Mouse (Mus musculus) liver (tissue): ENCODE measurements around the gene Ampd1.

Source experiments
- DNase-seq: peaks from one replicate; pipeline ENCODE4 v3.0.0-alpha.2; 2020; ENCODE audit warnings: mixed read lengths

Gene Ampd1

DNA sequence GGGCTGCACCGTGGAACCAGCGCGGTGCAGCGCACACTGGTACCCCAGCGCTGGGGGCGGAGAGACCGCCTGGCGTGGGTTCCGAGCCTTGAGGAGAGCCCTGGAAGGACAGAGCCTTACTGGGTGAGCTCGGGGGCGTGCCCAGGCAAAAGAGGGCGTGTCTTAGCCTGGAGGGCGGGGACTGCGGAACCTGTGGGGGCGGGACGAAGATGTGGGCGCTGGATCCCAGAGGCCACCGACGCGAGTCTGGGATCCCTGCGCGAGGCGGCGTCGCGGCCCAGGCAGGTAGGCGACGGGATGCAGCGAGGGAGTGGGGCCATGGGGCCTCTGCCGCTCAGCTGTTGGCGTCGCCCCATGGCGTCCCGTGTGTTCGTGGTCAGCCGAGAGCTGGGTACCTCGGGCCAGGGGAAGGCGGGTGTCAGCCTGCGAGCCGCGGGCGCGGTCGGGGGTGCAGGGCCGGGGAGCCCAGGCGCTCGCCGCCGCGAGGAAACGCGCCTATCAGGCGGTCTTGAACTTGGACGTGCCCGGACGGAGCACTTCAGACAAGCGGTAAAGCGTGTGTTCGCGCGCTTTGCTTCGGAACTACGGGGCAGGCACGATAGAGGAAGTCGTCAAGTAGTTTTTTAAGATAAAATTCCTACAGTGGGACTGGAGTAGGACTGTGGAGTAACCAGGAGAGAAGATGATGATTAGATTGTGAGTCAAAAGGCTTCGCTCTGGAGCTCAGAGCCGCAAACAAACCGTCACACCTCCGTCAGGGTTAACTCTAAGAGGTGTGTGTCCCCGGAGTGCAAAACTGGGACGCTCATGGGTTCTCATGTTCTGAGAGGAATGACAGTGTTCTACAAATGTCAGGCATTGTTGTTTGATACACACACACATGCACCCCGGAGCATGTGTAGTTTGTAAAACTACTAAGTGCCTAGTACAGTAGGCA is 28.9 kb downstream of the Ampd1 start, which contains the start of gene Dennd2c:
Gene Dennd2c, plus strand, starts transcription at position 151 of the 937 bp plus-strand sequence.
- DNase-seq: peak; percentile 98

DNA sequence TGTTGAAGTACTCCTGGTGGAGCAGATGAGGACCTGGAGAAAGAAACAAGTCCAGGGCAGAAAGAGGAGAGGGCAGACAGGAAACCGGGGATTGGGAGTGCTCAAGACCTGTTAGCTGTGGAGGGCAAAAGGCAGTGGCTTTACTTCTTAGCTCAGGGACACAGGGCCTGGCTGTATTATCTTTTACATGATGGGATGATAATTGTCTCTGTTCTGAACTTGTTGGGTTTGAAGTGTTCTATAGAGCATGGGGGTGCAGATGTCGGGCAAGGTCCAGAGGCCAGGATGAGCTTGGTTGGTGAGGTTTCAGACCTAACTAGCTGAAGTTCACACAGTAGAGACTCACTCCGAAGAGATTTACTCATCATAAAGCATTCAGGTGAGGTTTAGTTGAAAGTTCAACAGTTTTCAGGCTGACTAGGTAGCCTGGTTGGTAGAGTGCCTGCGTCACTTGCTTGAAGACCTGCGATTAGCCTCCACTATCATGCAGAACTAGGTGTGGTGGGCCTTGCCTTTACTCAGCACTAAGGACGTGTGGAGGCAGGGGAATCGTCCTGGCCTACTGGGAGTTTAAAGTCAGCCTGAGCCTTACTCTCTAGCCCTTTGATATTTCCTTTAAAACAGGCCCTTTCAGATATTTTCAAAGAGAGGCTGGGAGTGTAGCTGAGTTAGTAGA is 33.9 kb downstream of the Ampd1 start:
- peak; percentile 73 for DNase-seq

DNA sequence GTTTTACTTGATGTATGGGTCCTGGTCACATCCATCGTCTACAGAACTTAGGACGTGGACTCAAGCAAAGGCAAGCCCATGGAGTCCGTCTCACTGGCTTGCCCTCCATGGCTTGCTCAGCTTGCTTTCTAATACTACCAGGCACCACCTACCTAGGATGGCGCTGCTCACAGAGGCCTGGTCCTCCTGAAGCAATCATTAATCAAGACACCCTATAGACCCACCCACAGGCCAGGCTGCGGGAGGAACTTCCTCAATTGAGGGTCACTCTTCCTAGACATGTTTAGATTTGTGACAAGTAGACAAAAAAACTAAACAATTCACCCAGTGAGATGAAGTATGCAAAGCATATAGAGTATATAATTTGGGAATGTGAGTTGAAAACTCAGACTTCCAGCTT is 38.4 kb downstream of the Ampd1 start:
- no peak for DNase-seq

DNA sequence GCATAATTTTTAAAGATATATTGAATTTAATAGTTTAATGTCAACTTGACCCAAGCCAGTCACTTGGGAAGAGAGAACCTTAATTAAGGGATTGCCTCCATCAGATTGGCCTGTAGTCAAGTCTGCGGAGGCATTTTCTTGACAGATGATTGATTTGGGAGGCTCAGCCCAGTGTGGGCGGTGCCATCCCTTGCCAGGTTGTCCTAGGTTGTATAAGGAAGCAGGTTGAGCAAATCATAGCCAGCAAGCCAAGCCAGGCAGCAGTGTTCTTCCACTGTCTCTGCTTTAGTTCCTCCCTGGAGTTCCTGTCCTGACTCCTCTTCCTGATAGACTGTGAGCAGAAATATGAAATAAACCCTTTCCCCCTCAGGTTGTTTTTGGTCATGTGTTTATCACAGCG is 49.8 kb downstream of the Ampd1 start:
- DNase-seq: no peak

DNA sequence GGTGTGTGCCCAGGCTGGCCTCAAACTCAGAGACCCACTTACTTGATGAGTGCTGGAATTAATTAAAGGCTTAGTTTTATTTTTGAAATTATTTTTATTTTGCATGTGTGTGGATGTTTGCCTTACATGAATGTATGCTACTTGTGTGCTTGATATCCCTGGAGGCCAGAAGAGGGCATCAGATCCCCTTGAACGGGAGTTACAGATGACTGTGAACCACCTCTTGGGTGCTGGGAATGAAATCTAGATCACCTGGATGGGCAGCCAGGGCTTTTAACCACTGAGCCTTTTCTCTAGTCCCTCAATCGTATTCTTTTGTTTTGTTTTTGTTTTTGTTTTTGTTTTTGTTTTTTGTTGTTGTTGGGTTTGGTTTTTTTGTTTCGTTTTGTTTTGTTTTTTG is 52.3 kb downstream of the Ampd1 start:
- DNase-seq: no peak

DNA sequence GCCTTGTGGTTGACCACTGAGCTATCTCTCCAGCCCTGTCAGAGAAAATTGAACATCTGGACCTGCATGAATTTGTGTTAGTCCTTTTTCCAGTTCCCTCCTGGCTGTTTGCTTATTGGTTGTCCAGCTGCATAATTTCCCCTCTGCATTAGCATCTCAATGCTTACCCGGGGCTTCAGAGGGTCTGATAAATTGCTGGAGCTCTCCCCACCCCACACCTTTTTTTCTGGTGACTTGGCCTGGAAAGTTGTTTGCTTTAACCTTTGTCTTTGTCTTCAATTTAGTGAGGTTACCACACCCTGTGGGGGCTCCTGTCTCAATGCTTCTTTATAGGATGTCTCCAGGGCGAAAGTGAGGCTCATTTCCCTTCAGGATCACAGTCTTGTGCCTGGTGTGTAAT is 53.4 kb downstream of the Ampd1 start:
- no peak for DNase-seq

DNA sequence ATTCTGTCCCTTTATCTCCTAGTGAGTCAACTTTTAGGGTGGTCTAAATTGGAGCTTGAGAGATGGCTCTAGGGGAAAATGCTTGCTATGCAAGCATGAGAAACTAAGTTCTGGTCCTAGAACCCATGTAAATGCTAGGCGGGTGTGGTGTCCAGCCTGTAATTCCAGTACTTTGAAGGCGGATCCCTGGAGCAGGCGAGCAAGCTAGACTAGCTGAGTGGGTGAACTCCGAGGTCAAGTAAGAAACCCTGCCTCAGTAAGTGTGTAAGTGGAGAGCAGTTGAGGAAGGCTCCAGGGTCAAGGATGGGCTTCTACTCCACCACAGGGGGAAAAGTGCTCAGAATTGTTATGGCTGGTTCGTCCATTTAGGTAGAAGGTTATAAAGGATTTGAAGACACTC is 53.9 kb downstream of the Ampd1 start:
- no peak for DNase-seq

DNA sequence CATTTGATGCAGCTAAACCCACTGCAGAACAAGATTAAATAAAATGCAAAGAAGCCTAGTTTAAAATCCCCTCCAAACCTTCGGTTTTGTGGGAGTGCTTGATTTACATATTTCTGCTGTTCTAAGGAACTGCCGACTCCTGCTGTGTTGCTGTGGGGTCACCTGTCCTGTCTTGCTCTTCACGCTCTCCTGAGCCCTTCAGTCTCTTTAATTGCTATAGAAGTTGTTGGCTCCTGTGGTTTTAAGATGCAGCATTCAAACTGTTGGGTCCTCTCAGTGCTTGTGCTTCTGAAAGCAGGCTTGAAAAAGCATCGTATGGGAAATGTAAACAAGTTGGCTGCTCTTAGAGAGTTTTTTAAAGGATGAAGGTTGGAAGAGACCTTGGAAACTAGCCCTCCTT is 54.4 kb downstream of the Ampd1 start:
- DNase-seq: no peak

DNA sequence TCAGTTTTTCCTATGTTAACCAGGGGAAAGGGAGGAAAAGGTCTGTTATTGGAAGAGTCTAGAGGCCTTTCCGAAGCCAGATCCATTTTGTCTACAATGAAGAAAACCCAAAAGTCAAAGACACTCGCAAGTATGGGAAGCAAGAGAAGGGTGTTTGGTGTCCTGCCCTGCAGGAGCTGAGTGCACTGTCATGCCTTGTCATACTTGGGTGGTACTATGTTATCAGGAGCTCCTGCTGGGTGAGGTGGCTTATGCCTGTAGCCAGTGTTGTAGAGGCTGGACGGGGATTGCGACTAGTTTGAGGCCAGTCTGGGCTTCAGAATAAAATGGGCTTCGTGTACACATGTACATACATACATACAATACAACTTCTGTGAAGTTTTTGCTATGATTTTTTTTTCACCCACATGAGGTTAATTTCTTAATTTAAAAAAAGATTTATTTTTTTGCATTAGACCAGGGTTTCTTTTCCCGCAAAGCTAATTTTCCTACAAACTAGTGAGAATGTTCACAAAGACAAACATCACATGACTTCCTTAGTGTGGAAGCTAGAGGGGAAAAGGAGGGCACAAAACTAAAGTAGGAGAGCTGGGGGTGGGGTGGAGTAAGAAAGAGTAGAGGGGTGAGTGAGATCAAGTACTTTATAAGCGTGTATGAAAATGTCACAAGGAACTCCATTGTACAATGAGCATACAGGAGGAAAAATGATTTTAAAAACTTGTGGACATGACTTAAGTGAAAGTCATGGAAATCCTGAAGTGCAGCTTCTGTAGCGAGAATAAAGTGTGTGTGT is 55.7 kb downstream of the Ampd1 start:
- peak; percentile 92 for DNase-seq

DNA sequence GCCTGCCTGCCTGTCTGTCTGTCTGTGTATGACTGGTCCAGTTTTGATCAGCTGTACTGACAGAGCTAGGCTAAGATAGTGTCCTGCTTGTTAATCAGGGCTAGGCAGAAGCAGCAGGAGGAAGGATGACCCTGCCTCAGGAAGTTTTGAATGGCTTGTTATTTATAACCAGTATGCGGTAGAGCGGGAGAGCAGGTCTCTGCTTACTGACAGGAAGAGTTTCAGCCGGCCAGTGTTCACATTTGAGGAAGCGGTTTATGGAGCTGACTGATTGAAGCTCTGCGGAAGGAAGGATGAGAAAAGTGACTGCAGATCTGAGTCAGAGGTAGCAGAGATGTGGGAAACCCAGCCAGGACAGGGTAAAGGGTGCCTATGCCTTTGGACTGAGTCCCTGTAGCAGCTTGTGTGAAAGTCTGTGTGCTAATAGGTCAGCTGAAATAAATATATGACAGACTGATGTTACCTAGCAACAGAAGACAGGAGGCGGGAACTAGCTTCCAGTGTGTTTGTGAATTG is 56.5 kb downstream of the Ampd1 start:
- peak; percentile 76 for DNase-seq

DNA sequence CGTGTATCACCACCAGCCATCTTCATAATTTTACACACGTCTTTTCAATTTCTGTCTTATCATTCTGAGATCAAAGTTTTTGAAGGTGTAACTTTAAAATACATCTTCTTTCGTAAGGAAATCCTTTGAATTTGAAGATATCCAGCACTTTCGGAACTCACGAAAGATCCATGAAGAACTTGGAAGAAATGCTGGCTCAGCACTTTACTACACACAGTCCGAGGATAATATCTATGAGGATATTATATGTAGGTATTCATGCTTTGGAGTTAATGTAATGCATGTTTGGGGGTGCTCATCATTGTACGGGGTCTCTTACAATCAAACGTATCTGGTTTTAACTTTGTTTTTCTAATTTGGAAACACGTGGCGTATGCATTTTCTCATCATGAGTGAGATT is 59.3 kb downstream of the Ampd1 start:
- DNase-seq: no peak

DNA sequence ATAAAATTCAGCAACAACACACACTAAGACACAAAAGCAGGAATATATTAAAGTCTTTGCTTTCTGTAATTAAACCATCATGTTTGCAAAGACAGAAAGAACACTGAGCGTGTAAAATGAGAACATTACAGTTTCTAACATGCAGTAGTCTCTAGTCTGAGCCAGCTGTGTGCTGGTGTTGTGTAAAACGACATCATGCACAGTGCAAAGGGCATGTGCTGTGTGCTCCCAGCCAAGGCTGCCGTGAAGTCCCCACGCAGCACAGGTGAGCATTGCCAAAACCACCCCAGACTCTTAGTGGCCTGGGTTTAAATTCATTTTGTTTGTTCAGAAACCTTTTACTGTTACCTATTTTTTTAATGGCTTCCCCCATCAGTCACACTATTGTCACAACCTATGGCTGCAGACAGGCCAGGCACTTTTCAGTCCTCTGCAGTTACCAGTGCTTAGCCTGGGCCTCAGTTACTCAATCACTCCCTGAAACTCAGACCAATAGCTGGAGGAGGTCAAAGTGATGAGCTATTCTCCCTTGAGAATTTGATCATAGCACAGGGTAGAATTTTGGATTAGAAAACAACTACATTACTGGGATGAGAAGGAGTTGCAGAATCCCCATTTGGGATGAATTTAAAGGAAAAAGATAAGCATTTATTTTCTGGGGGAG is 62.7 kb downstream of the Ampd1 start:
- DNase-seq: no peak

DNA sequence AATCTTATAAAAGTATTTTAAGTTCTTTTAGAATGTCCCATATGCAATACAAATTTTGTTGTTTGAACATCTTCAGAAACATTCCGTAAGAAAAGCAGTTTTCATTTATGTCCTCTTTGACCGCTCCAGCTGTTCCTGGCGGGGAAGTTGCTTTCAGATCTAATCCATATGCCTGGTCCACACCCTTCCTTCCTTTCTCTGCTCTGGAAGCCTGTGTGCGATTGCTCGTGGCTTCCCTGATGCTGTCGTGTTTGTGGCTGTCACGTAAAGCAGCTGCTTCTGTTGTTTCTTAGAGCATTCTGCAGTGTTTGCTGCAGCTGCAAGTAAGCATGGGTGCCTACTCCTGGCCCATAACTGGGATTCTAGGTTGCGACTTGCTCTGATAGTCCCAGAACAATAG is 65.2 kb downstream of the Ampd1 start:
- peak; percentile 24 for DNase-seq

DNA sequence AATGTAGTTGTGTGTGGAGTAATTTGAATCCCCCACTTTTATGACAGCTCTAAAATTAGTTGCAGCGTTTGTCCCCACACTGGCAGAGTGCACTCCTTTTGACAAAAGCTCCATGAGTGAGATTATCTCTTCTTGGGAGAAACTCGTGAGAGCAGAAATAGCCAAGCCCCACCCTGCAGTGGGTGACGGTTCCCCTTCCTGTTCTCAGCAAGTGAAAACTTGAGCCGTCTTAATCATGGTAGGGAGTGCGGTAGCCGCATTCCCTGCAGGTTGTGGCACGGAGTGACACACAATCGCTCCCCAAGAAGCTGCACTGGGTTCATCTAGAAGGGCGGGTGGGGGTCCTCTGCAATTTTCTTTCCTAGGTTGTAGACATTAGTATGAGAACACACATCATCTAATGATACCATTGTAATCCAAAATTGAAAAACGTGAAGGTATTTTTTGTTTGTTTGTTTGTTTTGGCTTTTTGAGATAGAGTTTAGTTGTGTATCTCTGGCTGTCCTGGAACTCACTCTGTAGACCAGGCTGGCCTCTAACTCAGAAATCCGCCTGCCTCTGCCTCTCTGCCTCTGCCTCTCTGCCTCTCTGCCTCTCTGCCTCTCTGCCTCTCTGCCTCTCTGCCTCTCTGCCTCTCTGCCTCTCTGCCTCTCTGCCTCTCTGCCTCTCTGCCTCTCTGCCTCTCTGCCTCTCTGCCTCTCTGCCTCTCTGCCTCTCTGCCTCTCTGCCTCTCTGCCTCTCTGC is 66.5 kb downstream of the Ampd1 start:
- DNase-seq: peak; percentile 82

DNA sequence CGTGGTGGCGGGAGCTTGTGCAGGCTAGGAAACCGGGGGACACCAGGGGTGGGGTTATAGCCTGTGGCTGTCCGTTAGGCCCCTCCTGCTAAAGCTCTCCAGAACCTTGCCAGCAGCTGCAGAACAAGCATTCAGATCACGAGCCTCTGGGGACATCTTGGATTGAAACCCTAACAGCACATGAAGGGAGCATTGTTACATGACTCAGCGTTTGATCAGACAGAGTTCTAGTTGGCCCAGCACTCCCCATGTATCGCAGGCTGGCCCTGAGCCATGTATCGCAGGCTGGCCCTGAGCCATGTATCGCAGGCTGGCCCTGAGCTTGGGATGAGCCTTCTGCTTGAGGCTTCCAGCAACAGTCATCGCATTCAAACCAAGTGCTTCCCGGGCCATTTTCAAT is 67.5 kb downstream of the Ampd1 start:
- DNase-seq: no peak

DNA sequence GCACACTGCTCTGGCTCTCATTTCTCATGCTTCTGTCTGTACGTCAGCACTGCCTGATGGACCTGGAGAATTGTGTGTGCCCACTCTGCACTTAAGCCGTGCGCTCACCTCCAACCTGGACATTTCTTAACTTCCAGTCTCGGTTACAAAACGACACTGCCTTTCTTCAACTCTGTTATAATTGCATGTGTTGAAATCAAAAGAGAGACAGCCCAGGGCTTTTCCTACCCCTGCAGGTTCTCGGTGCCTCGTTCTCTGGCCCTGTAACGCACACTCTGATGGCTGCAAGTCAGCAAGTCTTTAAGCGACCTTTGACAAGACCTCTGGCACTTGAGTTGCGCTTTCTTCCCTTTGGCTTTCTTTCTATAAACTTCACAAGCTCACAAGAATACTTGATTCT is 68.6 kb downstream of the Ampd1 start:
- no peak for DNase-seq

DNA sequence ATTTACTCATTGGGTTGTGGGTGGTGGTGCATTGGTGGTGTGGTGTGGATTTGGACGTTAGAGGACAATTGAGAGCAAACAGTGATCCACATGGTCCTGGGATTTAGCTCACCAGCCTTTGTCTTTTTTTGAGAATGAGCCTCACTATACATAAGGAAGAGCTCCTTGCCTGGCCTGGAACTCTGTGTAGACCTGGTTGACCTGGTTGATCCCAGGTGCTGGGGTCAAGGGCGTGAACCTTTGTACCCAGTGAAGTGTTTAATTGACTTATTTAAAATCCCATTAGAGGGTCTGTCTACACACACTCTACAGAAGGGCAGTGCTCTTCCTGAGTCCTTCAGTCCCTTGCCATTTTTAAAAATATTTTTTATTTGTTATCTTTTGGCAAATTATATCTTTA is 71.5 kb downstream of the Ampd1 start:
- no peak for DNase-seq

DNA sequence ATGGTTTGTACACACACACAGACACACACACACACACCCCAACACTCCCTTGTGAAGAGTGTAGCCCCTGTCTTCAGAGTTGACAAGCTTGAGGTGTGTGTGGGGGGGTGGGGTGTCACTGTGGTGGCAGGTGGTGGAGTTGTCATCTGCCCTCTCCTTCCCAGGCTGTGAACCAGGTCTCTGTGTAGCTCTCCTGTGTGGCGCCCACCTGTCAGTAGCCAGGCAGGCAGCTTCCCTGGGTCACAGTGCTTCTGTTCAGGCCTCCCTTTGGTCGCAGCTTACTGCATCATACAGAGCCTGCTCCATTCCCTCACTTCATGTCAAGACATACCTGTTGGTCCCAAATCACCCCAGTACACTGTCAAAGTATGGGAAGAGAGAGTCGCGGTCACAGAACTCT is 72.0 kb downstream of the Ampd1 start:
- DNase-seq: no peak

DNA sequence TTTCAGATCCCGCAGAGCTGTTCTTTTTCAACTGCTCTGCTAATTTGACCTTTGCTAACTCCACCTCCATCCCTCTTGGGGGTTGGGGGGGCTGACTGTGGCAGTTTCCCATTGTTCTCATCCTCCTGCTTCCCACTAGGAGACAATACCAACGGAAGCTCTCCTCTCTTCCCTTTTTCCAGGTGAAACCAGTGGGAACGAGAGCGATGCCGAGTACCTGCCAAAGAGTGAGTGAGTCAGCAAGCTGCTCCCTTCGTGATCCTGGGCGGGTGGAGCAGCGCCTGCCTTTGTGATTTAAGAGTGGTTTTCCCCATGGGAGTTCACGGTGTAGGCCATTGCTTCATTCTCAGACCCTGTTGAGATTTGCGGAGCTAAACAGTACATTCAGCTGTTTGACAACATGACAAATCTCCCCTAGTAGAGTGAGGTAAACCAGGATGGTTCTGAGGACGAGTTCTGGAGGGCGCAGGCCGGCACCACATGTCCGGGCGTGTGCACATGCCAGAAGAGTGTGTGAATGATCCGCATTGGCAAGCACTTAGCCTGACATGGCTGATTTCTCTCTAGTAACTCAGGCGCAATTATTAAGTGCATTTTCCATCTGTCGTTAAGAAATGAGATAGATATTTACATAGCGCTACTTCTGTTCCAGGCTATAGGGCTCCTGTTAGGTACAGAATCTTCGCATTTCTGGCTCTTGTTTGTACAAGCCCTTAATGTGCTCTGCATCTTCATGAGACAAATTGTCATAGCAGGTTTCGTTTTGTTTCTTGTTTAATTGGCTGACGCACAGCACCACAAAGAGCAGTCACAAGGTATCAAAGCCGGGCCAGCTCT is 72.7 kb downstream of the Ampd1 start:
- DNase-seq: no peak

DNA sequence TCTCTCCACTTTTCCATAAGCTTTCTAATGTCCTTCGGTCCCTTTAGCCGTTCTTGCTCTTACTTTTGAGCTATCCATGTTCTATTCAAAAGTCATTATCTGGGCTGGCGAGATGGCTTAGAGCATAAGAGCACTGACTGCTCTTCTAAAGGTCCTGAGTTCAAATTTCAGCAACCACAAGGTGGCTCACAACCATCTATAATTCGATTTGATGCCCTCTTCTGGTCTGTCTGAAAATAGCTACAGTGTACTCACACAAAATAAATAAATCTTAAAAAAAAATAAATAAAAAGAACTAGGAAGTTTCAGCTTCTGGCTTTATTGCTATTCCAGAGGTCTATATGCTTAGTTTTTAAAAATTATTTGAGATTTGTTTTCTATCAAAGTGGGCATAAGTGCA is 74.0 kb downstream of the Ampd1 start:
- no peak for DNase-seq

DNA sequence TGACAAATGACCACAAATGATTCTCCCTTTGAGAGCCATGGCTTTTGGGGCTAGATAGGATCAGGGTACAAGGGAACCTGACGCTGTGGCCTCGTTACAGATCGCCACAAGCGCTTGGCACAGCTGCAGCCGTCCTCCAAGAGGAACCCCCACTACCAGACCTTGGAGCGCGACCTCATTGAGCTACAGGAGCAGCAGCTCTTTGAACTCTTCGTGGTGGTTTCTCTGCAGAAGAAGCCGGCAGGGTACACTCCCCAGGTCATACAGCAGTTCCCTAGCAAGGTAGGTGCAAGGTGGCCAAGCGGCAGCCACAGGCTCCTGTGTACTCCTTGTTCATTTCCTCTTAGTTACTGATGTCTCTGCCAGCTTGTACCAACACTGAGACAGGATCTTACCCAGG is 75.1 kb downstream of the Ampd1 start:
- DNase-seq: no peak
